Mouse (Mus musculus) G1E (cell line): ENCODE measurements around the gene Sf3a1.

Experiments
- CTCF ChIP-seq: IDR thresholded peaks from 2 replicates; pipeline ENCODE4 v1.5.1; 2012; ENCODE audit warnings: low read depth, low read length, inconsistent platforms, mixed read lengths
- GATA1 ChIP-seq: IDR thresholded peaks from 2 replicates; pipeline ENCODE4 v1.6.1; 2012; ENCODE audit warnings: borderline replicate concordance, low read length, inconsistent platforms, mixed read lengths
- GATA2 ChIP-seq: IDR thresholded peaks from 2 replicates; pipeline ENCODE4 v1.6.1; 2012; ENCODE audit warnings: low read depth, low read length, inconsistent platforms, borderline replicate concordance
- POLR2AphosphoS5 ChIP-seq: IDR thresholded peaks from 2 replicates; pipeline ENCODE4 v1.6.1; 2012; ENCODE audit warnings: low read depth, low read length, inconsistent platforms; ENCODE audit not compliant: insufficient replicate concordance
- TAL1 ChIP-seq: conservative IDR thresholded peaks from 2 replicates; pipeline ENCODE4 v1.6.1; 2012; ENCODE audit warnings: low read depth, low read length, inconsistent platforms, mixed read lengths

GRCm38 (mm10) chr11:4113496-4113895 lies 46.7 kb upstream of the Sf3a1 start:
- TF ChIP-seq POLR2AphosphoS5 (no peak), CTCF (no peak), GATA2 (no peak), GATA1 (no peak), TAL1 (no peak)
